Mouse (Mus musculus) left cerebral cortex, postnatal 10 days (tissue): ENCODE data around the gene Bub1b. TPM values are rescaled to one million over a fixed set of nuclear protein-coding genes. Genes with fewer than 3 reads are reported as not detected.

Source experiments
- DNase-seq, 2 experiments: peaks; one replicate each; pipeline ENCODE4 v3.0.0; 2021 to 2022; ENCODE audit warnings: low spot score in 2 of 2, mixed read lengths in 1 of 2; ENCODE audit errors: extremely low spot score in 1 of 2
- intact Hi-C: fragments of 180-260 bp; cut with DNase I; formaldehyde crosslinking; loops from one replicate; pipeline ENCODE4 v1.15.1; 2025
- total RNA-seq, 2 experiments: library from RNA; stranded (reverse); gene quantifications; 2 replicates each; pipeline ENCODE4 v1.2.3; 2021

Bub1b gene
- total RNA-seq, 2 experiments from 2014 or later = 2.8 to 4.5 TPM

DNA sequence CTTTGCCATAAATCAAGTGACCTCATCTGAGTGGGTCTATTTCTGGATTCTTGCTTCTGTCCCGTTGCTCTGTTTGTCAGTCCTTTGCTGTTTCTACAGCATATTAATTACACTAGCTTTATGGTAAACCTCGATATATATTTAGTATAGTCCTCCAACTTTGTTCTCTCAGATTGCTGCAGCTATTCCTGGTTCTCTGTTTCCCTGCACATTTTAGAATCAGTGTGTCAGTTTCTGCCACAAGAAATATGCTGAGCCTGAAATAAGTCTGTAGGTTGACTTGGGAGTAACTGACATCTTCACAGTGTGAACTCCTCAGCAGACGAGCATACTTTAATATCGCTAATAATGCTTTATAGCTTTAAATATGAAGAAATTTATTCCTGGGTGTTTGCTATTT lies 87.1 kb downstream of the Bub1b start:
- intact Hi-C loops = no loop called here
- DNase-seq = no peak

DNA sequence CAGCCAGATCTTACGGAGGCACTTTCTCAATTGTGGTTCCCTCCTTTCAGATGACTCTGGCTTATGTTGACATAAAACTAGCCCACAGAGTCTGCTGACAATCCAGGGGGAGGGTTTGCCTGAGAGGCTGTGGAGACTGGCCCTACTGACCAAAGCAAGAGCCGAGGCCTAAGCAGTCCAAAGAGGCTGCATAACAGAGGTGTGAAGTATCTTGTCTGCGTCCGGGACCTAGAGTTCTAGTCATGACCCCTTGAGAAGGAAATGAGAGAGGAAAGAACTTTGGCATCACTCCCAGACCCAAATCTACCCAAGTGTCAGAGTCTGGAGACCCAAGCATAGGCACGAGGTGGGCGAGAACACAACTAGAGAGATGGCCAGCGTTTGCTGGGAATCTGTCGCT lies 88.7 kb downstream of the Bub1b start:
- intact Hi-C loops = no loop called here
- no peak for DNase-seq

DNA sequence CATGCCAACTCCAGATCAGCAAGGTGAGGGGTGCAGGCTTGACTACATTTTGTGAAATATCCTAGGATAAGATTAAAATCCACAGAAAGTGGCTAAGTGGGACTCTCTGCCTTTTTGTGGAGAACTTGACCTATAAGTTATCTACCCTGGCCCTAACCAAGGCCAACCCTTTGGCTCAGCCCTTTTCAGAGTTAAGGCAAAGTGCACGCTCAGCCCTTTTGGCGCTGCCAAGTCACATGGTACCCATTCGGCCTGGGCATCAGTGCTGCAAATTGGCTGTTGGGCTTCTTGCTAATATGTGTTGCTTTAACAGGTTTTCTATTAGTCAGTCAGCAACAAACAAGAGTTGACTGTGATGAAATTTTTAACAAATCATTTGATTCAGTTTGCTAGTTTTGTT lies 89.8 kb downstream of the Bub1b start:
- intact Hi-C loops = no loop called here
- DNase-seq = no peak

DNA sequence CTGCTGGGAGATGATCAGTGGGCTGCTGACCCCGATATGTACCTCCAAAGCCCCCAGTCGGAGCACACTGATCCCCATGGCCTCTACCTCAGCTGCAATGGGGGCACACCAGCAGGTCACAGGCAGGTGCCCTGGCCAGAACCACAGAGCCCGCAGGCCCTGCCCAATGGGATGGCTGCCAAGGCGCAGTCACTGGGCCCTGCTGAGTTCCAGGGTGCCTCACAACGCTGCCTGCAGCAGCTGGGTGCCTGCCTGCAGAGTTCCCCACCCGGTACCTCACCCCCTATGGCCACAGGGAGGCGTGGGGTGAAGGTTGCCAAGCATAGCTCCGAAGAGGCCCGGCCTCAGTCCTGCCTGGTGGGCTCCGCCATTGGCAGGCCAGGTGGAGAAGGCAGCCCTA lies 91.9 kb downstream of the Bub1b start:
- no peak for DNase-seq
- intact Hi-C loops = loop anchor here (10.0 kb wide), 2 partner anchors 205 to 425 kb away; no protein-coding TSS in a partner anchor

Other genes starting within 250 kb of the Bub1b start
- 10 to 100 TPM; 11.8 to 12.5 TPM for gene Gpr176, start 224.8 kb upstream of the Bub1b start, total RNA-seq
- 10 to 100 TPM; 20.1 to 20.8 TPM for gene Eif2ak4, start 209.6 kb upstream of the Bub1b start, total RNA-seq
- 100 to 1,000 TPM; 159 to 171 TPM for gene Srp14, start 118.5 kb upstream of the Bub1b start, total RNA-seq
- 1 to 10 TPM; 4.0 to 5.2 TPM for gene Bmf, start 48.5 kb upstream of the Bub1b start, total RNA-seq
- gene Pak6, start 65.1 kb downstream of the Bub1b start, total RNA-seq = 100 to 1,000 TPM; 168 to 174 TPM
- 1 to 10 TPM; 5.9 to 8.9 TPM for gene Ankrd63, start 105.8 kb downstream of the Bub1b start, total RNA-seq
- 1 to 10 TPM; 2.2 to 3.3 TPM for gene Plcb2, start 130.2 kb downstream of the Bub1b start, total RNA-seq
- gene Inafm2, start 147.5 kb downstream of the Bub1b start, total RNA-seq = 10 to 100 TPM; 26.1 to 28.5 TPM
- 1 to 10 TPM; 2.3 to 2.4 TPM for gene Ccdc9b, start 164.4 kb downstream of the Bub1b start, total RNA-seq
- not detected for gene Phgr1, start 174.6 kb downstream of the Bub1b start, total RNA-seq
- 100 to 1,000 TPM; 177 to 187 TPM for gene Disp2, start 181.5 kb downstream of the Bub1b start, total RNA-seq
- 1 to 10 TPM; 3.3 to 3.5 TPM for gene Knstrn, start 215.8 kb downstream of the Bub1b start, total RNA-seq